Mouse (Mus musculus) lung, postnatal 25 days (tissue): ENCODE measurements around the gene Ubap1.

Experiments used
- DNase-seq: peaks from one replicate; pipeline ENCODE4 v3.0.0; 2022; ENCODE audit warnings: low spot score

Gene Ubap1

GRCm38 (mm10) chr4:41357154-41357553, 8.4 kb downstream of the Ubap1 start:
- DNase-seq, result no peak

GRCm38 (mm10) chr4:41358669-41359068, 9.9 kb downstream of the Ubap1 start:
- DNase-seq, result no peak

- no peak for DNase-seq
Measured at GRCm38 (mm10) chr4:41359358-41359757, 10.6 kb downstream of the Ubap1 start.

- DNase-seq, result no peak
Measured at GRCm38 (mm10) chr4:41361059-41361458, 12.3 kb downstream of the Ubap1 start.

- DNase-seq, result peak; percentile 50
Measured at GRCm38 (mm10) chr4:41368198-41368597, 19.4 kb downstream of the Ubap1 start.

GRCm38 (mm10) chr4:41369702-41370437, 21.1 kb downstream of the Ubap1 start:
- peak; percentile 67 for DNase-seq

- DNase-seq, result peak; percentile 38
Measured at GRCm38 (mm10) chr4:41377567-41377966, 28.8 kb downstream of the Ubap1 start.

GRCm38 (mm10) chr4:41381213-41381950, 32.6 kb downstream of the Ubap1 start:
- DNase-seq, result no peak

GRCm38 (mm10) chr4:41386412-41386975, 37.7 kb downstream of the Ubap1 start:
- DNase-seq, result no peak

GRCm38 (mm10) chr4:41387755-41388469, 39.1 kb downstream of the Ubap1 start:
- DNase-seq, result no peak

- no peak for DNase-seq
Measured at GRCm38 (mm10) chr4:41388616-41389015, 39.8 kb downstream of the Ubap1 start.

- no peak for DNase-seq
Measured at GRCm38 (mm10) chr4:41389240-41389639, 40.4 kb downstream of the Ubap1 start.

- peak; percentile 82 for DNase-seq
Measured at GRCm38 (mm10) chr4:41390122-41390521, 41.3 kb downstream of the Ubap1 start.

- no peak for DNase-seq
Measured at GRCm38 (mm10) chr4:41391015-41391414, 42.2 kb downstream of the Ubap1 start.

GRCm38 (mm10) chr4:41394651-41395050, 45.9 kb downstream of the Ubap1 start:
- no peak for DNase-seq

- DNase-seq, result peak; percentile 37
Measured at GRCm38 (mm10) chr4:41398353-41398752, 49.6 kb downstream of the Ubap1 start.

GRCm38 (mm10) chr4:41399904-41400303, 51.1 kb downstream of the Ubap1 start:
- DNase-seq, result peak; percentile 5

GRCm38 (mm10) chr4:41401167-41401566, 52.4 kb downstream of the Ubap1 start:
- DNase-seq, result no peak

GRCm38 (mm10) chr4:41401573-41401972, 52.8 kb downstream of the Ubap1 start:
- DNase-seq, result no peak

GRCm38 (mm10) chr4:41406597-41406996, 57.8 kb downstream of the Ubap1 start:
- DNase-seq, result no peak

- no peak for DNase-seq
Measured at GRCm38 (mm10) chr4:41407353-41407752, 58.6 kb downstream of the Ubap1 start.

- no peak for DNase-seq
Measured at GRCm38 (mm10) chr4:41409341-41409740, 60.5 kb downstream of the Ubap1 start.
